Mouse (Mus musculus): ENCODE measurements around the gene Clec18a. TPM values are rescaled to one million over a fixed set of nuclear protein-coding genes. Genes with fewer than 3 reads are reported as not detected.

Gene Clec18a
- total and polyA plus RNA-seq, 3 experiments, result not detected

GRCm38 (mm10) chr8:111061688-111062071 lies 30.5 kb downstream of the Clec18a start:
- Histone ChIP-seq H3K27me3 (ENCODE audit: control insufficient read depth in 1 of 2, insufficient read depth in 2 of 2, low read length in 2 of 2) (no peaks in the 10 kb centered on the region), H3K79me2 (ENCODE audit: control insufficient read depth, insufficient read depth, low read length, poor library complexity) (peaks cover 15% of the 10 kb centered on the region), H3K4me3 (ENCODE audit: control insufficient read depth in 1 of 2, insufficient read depth in 1 of 2, low read depth in 2 of 2, low read length in 2 of 2) (peak overlapping the region; percentile 55 to 85), H3K27ac (ENCODE audit: control insufficient read depth, low read depth, low read length) (no peak overlapping the region), H3K4me1 (ENCODE audit: control insufficient read depth in 1 of 2, insufficient read depth in 2 of 2, low read length in 2 of 2) (peaks cover 4 to 35% of the 10 kb centered on the region in 2 experiments), H3K9me3 (replicated peaks; ENCODE audit: insufficient read depth, low read length) (no peaks in the 10 kb centered on the region), H3K9ac (ENCODE audit: control insufficient read depth, low read depth, low read length, poor library complexity, severe bottlenecking) (peak overlapping the region; percentile 63), H3K36me3 (ENCODE audit: control insufficient read depth in 1 of 2, insufficient read depth in 2 of 2, low read length in 2 of 2) (peaks cover 0 to 26% of the 10 kb centered on the region in 2 experiments; a peak in 2 of 4 replicates)
- no peak for DNase-seq (ENCODE audit: low read depth, low spot score)
- 0 out of 2 replicates have a peak, but pooled peaks have one; percentile 23 for TF ChIP-seq MAZ (IDR thresholded peaks at IDR 0.05; ENCODE audit: low read depth, low read length)
- no peak for TF ChIP-seq RAD21 (IDR thresholded peaks at IDR 0.05; ENCODE audit: low read depth, low read length)

GRCm38 (mm10) chr8:111058946-111059572 lies 33.2 kb downstream of the Clec18a start:
- H3K9ac ChIP-seq (ENCODE audit: control insufficient read depth, low read depth, low read length, poor library complexity, severe bottlenecking), result no peak overlapping the region
- peaks cover 4 to 33% of the 10 kb centered on the region in 2 experiments for H3K4me1 ChIP-seq (ENCODE audit: control insufficient read depth in 1 of 2, insufficient read depth in 2 of 2, low read length in 2 of 2)
- no peaks in the 10 kb centered on the region for H3K9me3 ChIP-seq (replicated peaks; ENCODE audit: insufficient read depth, low read length)
- H3K27ac ChIP-seq (ENCODE audit: control insufficient read depth, low read depth, low read length), result peak overlapping the region; percentile 32
- no peak overlapping the region for H3K4me3 ChIP-seq (ENCODE audit: control insufficient read depth in 1 of 2, insufficient read depth in 1 of 2, low read depth in 2 of 2, low read length in 2 of 2)
- H3K27me3 ChIP-seq (ENCODE audit: control insufficient read depth in 1 of 2, insufficient read depth in 2 of 2, low read length in 2 of 2), result no peaks in the 10 kb centered on the region
- H3K79me2 ChIP-seq (ENCODE audit: control insufficient read depth, insufficient read depth, low read length, poor library complexity), result peaks cover 20% of the 10 kb centered on the region
- peak; percentile 44; the same call in 1 of the 2 replicates for TF ChIP-seq MXI1 (IDR thresholded peaks at IDR 0.05; ENCODE audit: low read depth, low read length)
- TF ChIP-seq MAFK (IDR thresholded peaks at IDR 0.05; ENCODE audit: borderline replicate concordance, low read depth, low read length), result no peak
- 0 out of 2 replicates have a peak, but pooled peaks have one; percentile 24 for TF ChIP-seq POLR2AphosphoS2 (IDR thresholded peaks at IDR 0.05; ENCODE audit: low read length)
- 0 out of 4 replicates have a peak, but pooled peaks of 1 of the 2 experiments have one; percentile 16 for TF ChIP-seq EP300 (IDR thresholded peaks at IDR 0.05; ENCODE audit: low read depth in 1 of 2, low read length in 2 of 2)
- TF ChIP-seq CTCF (IDR thresholded peaks at IDR 0.05 in 2 of 3, conservative IDR thresholded peaks at IDR 0.05 in 1 of 3; ENCODE audit: control insufficient read depth in 1 of 3, insufficient read depth in 1 of 3, low read depth in 2 of 3, low read length in 3 of 3, poor library complexity in 1 of 3, severe bottlenecking in 1 of 3), result no peak
- TF ChIP-seq SMC3 (IDR thresholded peaks at IDR 0.05; ENCODE audit: low read depth, low read length), result peak; percentile 12
- no peak for TF ChIP-seq ZKSCAN1 (IDR thresholded peaks at IDR 0.05; ENCODE audit: low read depth, low read length)
- TF ChIP-seq JUND (IDR thresholded peaks at IDR 0.05; ENCODE audit: low read depth, low read length), result no peak
- TF ChIP-seq E2F4 (IDR thresholded peaks at IDR 0.05; ENCODE audit: borderline replicate concordance, low read depth, low read length), result no peak
- TF ChIP-seq ZMIZ1 (IDR thresholded peaks at IDR 0.05; ENCODE audit: low read depth, low read length), result peak; percentile 8; the same call in 1 of the 2 replicates
- H3K36me3 ChIP-seq (ENCODE audit: control insufficient read depth in 1 of 2, insufficient read depth in 2 of 2, low read length in 2 of 2), result peaks cover 1 to 26% of the 10 kb centered on the region in 2 experiments; a peak in 3 of 4 replicates
- DNase-seq (ENCODE audit: low read depth, low spot score), result peak; percentile 79

- H3K4me1 ChIP-seq (ENCODE audit: control insufficient read depth in 1 of 2, insufficient read depth in 2 of 2, low read length in 2 of 2), result peaks cover 4 to 27% of the 10 kb centered on the region in 2 experiments
- DNase-seq (ENCODE audit: low read depth, low spot score), result peak; percentile 52
- H3K79me2 ChIP-seq (ENCODE audit: control insufficient read depth, insufficient read depth, low read length, poor library complexity), result peaks cover 20% of the 10 kb centered on the region
- peak overlapping the region; percentile 98 for H3K9ac ChIP-seq (ENCODE audit: control insufficient read depth, low read depth, low read length, poor library complexity, severe bottlenecking)
- no peaks in the 10 kb centered on the region for H3K9me3 ChIP-seq (replicated peaks; ENCODE audit: insufficient read depth, low read length)
- H3K36me3 ChIP-seq (ENCODE audit: control insufficient read depth in 1 of 2, insufficient read depth in 2 of 2, low read length in 2 of 2), result peaks cover 9 to 23% of the 10 kb centered on the region in 2 experiments; a peak in 3 of 4 replicates
- peak overlapping the region; percentile 90 for H3K27ac ChIP-seq (ENCODE audit: control insufficient read depth, low read depth, low read length)
- H3K4me3 ChIP-seq (ENCODE audit: control insufficient read depth in 1 of 2, insufficient read depth in 1 of 2, low read depth in 2 of 2, low read length in 2 of 2), result peak overlapping the region; percentile 62 to 98
- TF ChIP-seq RAD21 (IDR thresholded peaks at IDR 0.05; ENCODE audit: low read depth, low read length), result no peak
- TF ChIP-seq UBTF (IDR thresholded peaks at IDR 0.05; ENCODE audit: borderline replicate concordance, insufficient read depth, low read depth, low read length), result no peak
- peak; percentile 6; the same call in 1 of the 2 replicates for TF ChIP-seq MYC (IDR thresholded peaks at IDR 0.05; ENCODE audit: low read depth, low read length)
- no peak for TF ChIP-seq JUND (IDR thresholded peaks at IDR 0.05; ENCODE audit: low read depth, low read length)
- TF ChIP-seq POLR2A (IDR thresholded peaks at IDR 0.05; ENCODE audit: control insufficient read depth in 1 of 2, insufficient read depth in 1 of 2, low read depth in 1 of 2, low read length in 2 of 2, poor library complexity in 1 of 2), result peak in 1 of 2 experiments; percentile 4; a peak in 1 of 4 replicates
- no peak for TF ChIP-seq POLR2AphosphoS2 (IDR thresholded peaks at IDR 0.05; ENCODE audit: low read length)
- TF ChIP-seq CHD2 (IDR thresholded peaks at IDR 0.05; ENCODE audit: low read length), result no peak
- H3K27me3 ChIP-seq (ENCODE audit: control insufficient read depth in 1 of 2, insufficient read depth in 2 of 2, low read length in 2 of 2), result no peaks in the 10 kb centered on the region
Observed at GRCm38 (mm10) chr8:111056691-111057293, 35.4 kb downstream of the Clec18a start.

Data from MEL (cell line).